Mouse (Mus musculus) hindbrain, embryonic 10.5 days (tissue): ENCODE results near the gene Sertad4. TPM values are rescaled to one million over a fixed set of nuclear protein-coding genes. Genes with fewer than 3 reads are reported as not detected.

ENCODE experiments used
- DNase-seq: peaks from one replicate; pipeline ENCODE4 v3.0.0-alpha.2; 2017; ENCODE audit warnings: low spot score
- H3K27ac ChIP-seq: fragments of 300-500 bp; sonication (generic); 2 replicates; pipeline ENCODE4 v1.5.1; 2016; ENCODE audit warnings: mild to moderate bottlenecking, moderate library complexity
- H3K27me3 ChIP-seq: fragments of 300-500 bp; sonication (generic); 2 replicates; pipeline ENCODE4 v1.6.1; 2016; ENCODE audit warnings: mild to moderate bottlenecking; ENCODE audit not compliant: poor library complexity, insufficient read depth, severe bottlenecking
- H3K36me3 ChIP-seq: fragments of 300-500 bp; sonication (generic); 2 replicates; pipeline ENCODE4 v1.6.1; 2016; ENCODE audit warnings: mild to moderate bottlenecking, moderate library complexity
- H3K4me1 ChIP-seq: fragments of 300-500 bp; sonication (generic); replicated peaks from 2 replicates; pipeline ENCODE4 v1.6.1; 2016; ENCODE audit warnings: mild to moderate bottlenecking
- H3K4me3 ChIP-seq: fragments of 300-500 bp; sonication (generic); 2 replicates; pipeline ENCODE4 v1.5.1; 2016; ENCODE audit warnings: mild to moderate bottlenecking, moderate library complexity
- H3K9me3 ChIP-seq: fragments of 300-500 bp; sonication (generic); 2 replicates; pipeline ENCODE4 v1.6.1; 2016; ENCODE audit warnings: mild to moderate bottlenecking, moderate library complexity
- WGBS: fragments of 180-500 bp; shearing (Covaris S2); methylation state at CpG from one replicate; pipeline ENCODE4 v1.1.7; 2016; 5-methylcytosine and 5-hydroxymethylcytosine counted together
- polyA plus RNA-seq: library from polyadenylated mRNA; unstranded; fragments of >200 nt; fragmentation: Nextera tagmentation; extraction: Ambion mirVana; gene quantifications from 2 replicates; pipeline ENCODE4 v1.2.1, GENCODE M21; 2016

Gene Sertad4
- polyA plus RNA-seq, 1 experiment from 2014 or later: 15.5 TPM

- DNase-seq: peak; percentile 20
- Histone ChIP-seq H3K4me3 (0 out of 2 replicates have a peak overlapping the region, but pooled peaks have one; percentile 18), H3K36me3 (no peaks in the 10 kb centered on the region), H3K27me3 (peaks cover 22% of the 10 kb centered on the region), H3K9me3 (peaks cover 6% of the 10 kb centered on the region; the same call in 1 of the 2 replicates), H3K4me1 (peaks cover 55% of the 10 kb centered on the region), H3K27ac (peak overlapping the region; percentile 72)
- 37% methylated on average over 3 of the region's 3 CpGs for WGBS
Observed at GRCm38 (mm10) chr1:192797011-192797274, 58.6 kb downstream of the Sertad4 start.

- Histone ChIP-seq H3K4me1 (peaks cover 60% of the 10 kb centered on the region), H3K9me3 (peaks cover 6% of the 10 kb centered on the region; the same call in 1 of the 2 replicates), H3K4me3 (0 out of 2 replicates have a peak overlapping the region, but pooled peaks have one; percentile 18), H3K36me3 (no peaks in the 10 kb centered on the region), H3K27me3 (peaks cover 22% of the 10 kb centered on the region), H3K27ac (peak overlapping the region; percentile 72)
- peak; percentile 50 for DNase-seq
- WGBS: 6% methylated on average over 18 of the region's 21 CpGs
Observed at GRCm38 (mm10) chr1:192796201-192797010, 59.1 kb downstream of the Sertad4 start.

GRCm38 (mm10) chr1:192794957-192795745 is 60.4 kb downstream of the Sertad4 start:
- H3K9me3 ChIP-seq: peaks cover 6% of the 10 kb centered on the region; the same call in 1 of the 2 replicates
- no peaks in the 10 kb centered on the region for H3K36me3 ChIP-seq
- no peak for DNase-seq
- WGBS: 55% methylated on average over 9 of the region's 9 CpGs
- H3K27ac ChIP-seq: no peak overlapping the region
- peaks cover 22% of the 10 kb centered on the region for H3K27me3 ChIP-seq
- peaks cover 62% of the 10 kb centered on the region for H3K4me1 ChIP-seq
- no peak overlapping the region for H3K4me3 ChIP-seq

Other genes starting within 250 kb of the Sertad4 start
- 8.1 and 8.9 TPM in 2 replicates for gene Hhat, start 84.5 kb downstream of the Sertad4 start, polyA plus RNA-seq
- 4.1 and 4.6 TPM in 2 replicates for gene Syt14, start 180.0 kb upstream of the Sertad4 start, polyA plus RNA-seq